23 mouse cellular contexts compared by ENCODE assay signal in the genomic region with DNA sequence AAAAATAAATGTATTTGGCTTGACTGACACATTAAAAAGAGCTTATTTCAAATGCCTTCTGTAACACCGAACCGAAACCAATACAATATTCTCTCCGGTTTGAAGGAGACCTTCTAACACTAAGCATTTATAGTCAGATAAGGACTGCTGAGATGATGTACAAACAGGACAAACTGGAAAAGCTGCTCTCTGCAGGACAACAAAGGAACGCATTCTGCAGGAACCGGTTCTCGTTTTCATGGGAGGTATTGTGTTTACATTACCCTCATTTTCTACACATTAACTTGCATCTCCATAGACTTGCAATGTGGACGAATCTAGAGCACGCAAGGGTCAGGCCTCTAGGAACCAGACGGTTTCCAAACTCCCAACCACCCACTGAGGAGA. TPM values are rescaled to one million over a fixed set of nuclear protein-coding genes. Genes with fewer than 3 reads are reported as not detected.
DNase-seq lines count a peak whose midpoint lies in the region; ATAC-seq lines count a peak whose summit lies in the region.
"Had no signal": no experiment of that assay in that cellular context is flagged by ENCODE, and none has a peak within 500 bp of the region (broad histone marks: within the 10 kb centered on the region; RNA-seq: fewer than 3 reads in every experiment).

No protein-coding gene starts in this region.

- no peaks in the 10 kb centered on the region for H3K36me3 ChIP-seq in embryonic facial prominence, embryonic 13.5 days
- H3K36me3 ChIP-seq in embryonic facial prominence, embryonic 10.5 days (replicated peaks): no peaks in the 10 kb centered on the region
- no peaks in the 10 kb centered on the region for H3K36me3 ChIP-seq in lung, embryonic 15.5 days
- no peaks in the 10 kb centered on the region for H3K36me3 ChIP-seq in intestine, embryonic 14.5 days (ENCODE audit: control insufficient read depth, insufficient read depth, low read length)
- no peaks in the 10 kb centered on the region for H3K36me3 ChIP-seq in stomach, embryonic 14.5 days (ENCODE audit: control insufficient read depth, insufficient read depth, low read length)
- H3K36me3 ChIP-seq: heart, embryonic 13.5 days; limb, embryonic 12.5 days; midbrain, embryonic 13.5 days had no signal

- H3K4me3 ChIP-seq in embryonic facial prominence, embryonic 13.5 days: no peak overlapping the region
- no peak overlapping the region for H3K4me3 ChIP-seq in embryonic facial prominence, embryonic 10.5 days
- no peak overlapping the region; the same call in 1 of the 2 replicates for H3K4me3 ChIP-seq in lung, embryonic 15.5 days
- peak overlapping the region; percentile 15; the same call in 1 of the 2 replicates for H3K4me3 ChIP-seq in intestine, embryonic 14.5 days (ENCODE audit: low read depth, low read length)
- peak overlapping the region; percentile 11; the same call in 1 of the 2 replicates for H3K4me3 ChIP-seq in stomach, embryonic 14.5 days (ENCODE audit: low read depth, low read length)
- H3K4me3 ChIP-seq: forebrain, embryonic 13.5 days; heart, embryonic 13.5 days; limb, embryonic 12.5 days; megakaryocyte, embryonic 14.5 days; midbrain, embryonic 13.5 days had no signal

- ATAC-seq in embryonic facial prominence, embryonic 13.5 days (ENCODE audit: insufficient number of reproducible peaks, insufficient read depth, low FRiP score, low TSS enrichment, low read depth): no peak
- no peak for ATAC-seq in lung, embryonic 15.5 days (ENCODE audit: borderline replicate concordance, extremely low read depth, low FRiP score, low TSS enrichment)
- peak; percentile 75 for ATAC-seq in intestine, embryonic 14.5 days (replicated peaks; ENCODE audit: low FRiP score, low TSS enrichment, low read depth)
- ATAC-seq in stomach, embryonic 14.5 days (ENCODE audit: insufficient number of reproducible peaks, insufficient read depth, low FRiP score, low read depth): peak; percentile 85
- no peak for ATAC-seq in erythroblast, adult 5-6 weeks (replicated peaks; ENCODE audit: low FRiP score, poor library complexity, severe bottlenecking)
- ATAC-seq: forebrain, embryonic 13.5 days; liver, postnatal 0 days had no signal

- no peaks in the 10 kb centered on the region for H3K27me3 ChIP-seq in embryonic facial prominence, embryonic 13.5 days
- H3K27me3 ChIP-seq in embryonic facial prominence, embryonic 10.5 days (replicated peaks; ENCODE audit: low read depth, poor library complexity, severe bottlenecking): no peaks in the 10 kb centered on the region
- no peaks in the 10 kb centered on the region for H3K27me3 ChIP-seq in lung, embryonic 15.5 days
- no peaks in the 10 kb centered on the region for H3K27me3 ChIP-seq in intestine, embryonic 14.5 days (replicated peaks; ENCODE audit: control insufficient read depth, insufficient read depth, low read length)
- H3K27me3 ChIP-seq in stomach, embryonic 14.5 days (ENCODE audit: control insufficient read depth, insufficient read depth, low read length): no peaks in the 10 kb centered on the region
- H3K27me3 ChIP-seq: forebrain, embryonic 13.5 days; heart, embryonic 13.5 days; limb, embryonic 12.5 days; midbrain, embryonic 13.5 days had no signal

- H3K4me2 ChIP-seq in embryonic facial prominence, embryonic 13.5 days: no peak overlapping the region
- 0 out of 2 replicates have a peak overlapping the region, but pooled peaks have one; percentile 23 for H3K4me2 ChIP-seq in lung, embryonic 15.5 days
- H3K4me2 ChIP-seq in intestine, embryonic 14.5 days (ENCODE audit: low read length): 0 out of 2 replicates have a peak overlapping the region, but pooled peaks have one; percentile 14
- no peak overlapping the region for H3K4me2 ChIP-seq in stomach, embryonic 14.5 days (replicated peaks; ENCODE audit: low read depth, low read length)
- H3K4me2 ChIP-seq: forebrain, embryonic 13.5 days; heart, embryonic 13.5 days; limb, embryonic 12.5 days; liver, embryonic 11.5 days; midbrain, embryonic 13.5 days had no signal

- DNase-seq in embryonic facial prominence, embryonic 10.5 days (ENCODE audit: low spot score): no peak
- no peak for DNase-seq in lung, postnatal 10 days
- no peak for DNase-seq in intestine, embryonic 14.5 days (ENCODE audit: low spot score)
- no peak for DNase-seq in adrenal gland, postnatal 25 days
- DNase-seq: cerebellum, adult 2 months; right cerebral cortex, postnatal 14 days had no signal

- peaks cover 7% of the 10 kb centered on the region; the same call in 1 of the 2 replicates for H3K4me1 ChIP-seq in embryonic facial prominence, embryonic 13.5 days
- H3K4me1 ChIP-seq in embryonic facial prominence, embryonic 10.5 days: peaks cover 5% of the 10 kb centered on the region; the same call in 1 of the 2 replicates
- 0 out of 2 replicates have a peak, but pooled peaks cover 9% of the 10 kb centered on the region for H3K4me1 ChIP-seq in lung, embryonic 15.5 days
- H3K4me1 ChIP-seq in intestine, embryonic 14.5 days (replicated peaks; ENCODE audit: control insufficient read depth, insufficient read depth, low read length): no peaks in the 10 kb centered on the region
- H3K4me1 ChIP-seq in stomach, embryonic 14.5 days (ENCODE audit: control insufficient read depth, insufficient read depth, low read length): peaks cover 4% of the 10 kb centered on the region; the same call in 1 of the 2 replicates
- H3K4me1 ChIP-seq: forebrain, embryonic 13.5 days; heart, embryonic 13.5 days; limb, embryonic 12.5 days; midbrain, embryonic 13.5 days had no signal

- H3K27ac ChIP-seq in embryonic facial prominence, embryonic 13.5 days: 0 out of 2 replicates have a peak overlapping the region, but pooled peaks have one; percentile 28
- H3K27ac ChIP-seq in embryonic facial prominence, embryonic 10.5 days (replicated peaks): no peak overlapping the region
- H3K27ac ChIP-seq in lung, embryonic 15.5 days: 0 out of 2 replicates have a peak overlapping the region, but pooled peaks have one; percentile 8
- H3K27ac ChIP-seq in intestine, embryonic 14.5 days (ENCODE audit: low read depth): peak overlapping the region; percentile 36; the same call in 1 of the 2 replicates
- peak overlapping the region; percentile 74 for H3K27ac ChIP-seq in stomach, embryonic 14.5 days (ENCODE audit: low read length)
- H3K27ac ChIP-seq: forebrain, embryonic 13.5 days; heart, embryonic 13.5 days; limb, embryonic 12.5 days; midbrain, embryonic 13.5 days had no signal

- WGBS in embryonic facial prominence, embryonic 13.5 days: 78% methylated on average over 9 of the region's 9 CpGs
- 87% methylated on average over 9 of the region's 9 CpGs for WGBS in embryonic facial prominence, embryonic 10.5 days
- WGBS in lung, embryonic 15.5 days: 56% methylated on average over 9 of the region's 9 CpGs
- 61% methylated on average over 9 of the region's 9 CpGs for WGBS in intestine, embryonic 14.5 days
- WGBS in stomach, embryonic 14.5 days: 62% methylated on average over 9 of the region's 9 CpGs

- no peaks in the 10 kb centered on the region for H3K9me3 ChIP-seq in embryonic facial prominence, embryonic 13.5 days
- no peaks in the 10 kb centered on the region for H3K9me3 ChIP-seq in embryonic facial prominence, embryonic 10.5 days
- no peaks in the 10 kb centered on the region for H3K9me3 ChIP-seq in lung, embryonic 15.5 days
- no peaks in the 10 kb centered on the region for H3K9me3 ChIP-seq in intestine, embryonic 14.5 days (ENCODE audit: control insufficient read depth, low read length)
- no peaks in the 10 kb centered on the region for H3K9me3 ChIP-seq in stomach, embryonic 14.5 days (ENCODE audit: control insufficient read depth, low read depth, low read length)
- H3K9me3 ChIP-seq: forebrain, embryonic 13.5 days; heart, embryonic 13.5 days; limb, embryonic 12.5 days; megakaryocyte, embryonic 14.5 days; midbrain, embryonic 13.5 days had no signal

- no peak overlapping the region for H3K9ac ChIP-seq in embryonic facial prominence, embryonic 13.5 days
- no peak overlapping the region for H3K9ac ChIP-seq in lung, embryonic 15.5 days
- H3K9ac ChIP-seq in intestine, embryonic 14.5 days (ENCODE audit: low read length): no peak overlapping the region
- H3K9ac ChIP-seq in stomach, embryonic 14.5 days (replicated peaks; ENCODE audit: low read depth, low read length): no peak overlapping the region
- H3K9ac ChIP-seq: forebrain, embryonic 13.5 days; heart, embryonic 13.5 days; limb, embryonic 12.5 days; liver, postnatal 0 days; midbrain, embryonic 13.5 days had no signal

RNA-seq across cellular contexts. Expression of a gene that starts 7.6 kb away (rescaled TPM):
- 1.0 and 2.3 TPM in 2 replicates for polyA plus RNA-seq in embryonic facial prominence, embryonic 13.5 days (2015; fragmentation: Nextera tagmentation; extraction: Ambion mirVana)
- polyA plus RNA-seq in embryonic facial prominence, embryonic 10.5 days (2016; fragmentation: Nextera tagmentation; extraction: Ambion mirVana): 0.47 and 0.74 TPM in 2 replicates
- polyA plus RNA-seq in lung, embryonic 15.5 days (2015; fragmentation: Nextera tagmentation; extraction: Ambion mirVana): 3.8 and 4.5 TPM in 2 replicates
- 2.9 and 3.1 TPM in 2 replicates for polyA plus RNA-seq in intestine, embryonic 14.5 days (2014; fragmentation: Nextera tagmentation; extraction: Ambion mirVana)
- polyA plus RNA-seq in stomach, embryonic 14.5 days (2014; fragmentation: Nextera tagmentation; extraction: Ambion mirVana): 12.3 and 12.9 TPM in 2 replicates
- 0.24 TPM in 1 of 2 replicates, not detected in the other for total RNA-seq in adrenal gland, postnatal 25 days (2021)
- total RNA-seq in erythroblast, adult 5-6 weeks (2015; ENCODE audit: low replicate concordance): not detected in 2 replicates
- total RNA-seq in erythroblast, adult 5-6 weeks (2017; ENCODE audit: low replicate concordance): not detected in 2 replicates
- total RNA-seq: adrenal gland, postnatal 10 days; gastrocnemius, adult 8-10 months; heart, postnatal 14 days; left cerebral cortex, postnatal 14 days had no signal
- polyA plus RNA-seq: cerebellum, adult 2 months; forebrain, embryonic 13.5 days; frontal cortex, adult 2 months; midbrain, embryonic 13.5 days; neural tube, embryonic 11.5 days had no signal

Comparison
In these comparisons a context has a peak if more than half of its experiments do, and no peak if none do; other contexts are left out.
1. ATAC-seq: peak in intestine, embryonic 14.5 days (single experiment) and stomach, embryonic 14.5 days (single experiment); none in embryonic facial prominence, embryonic 13.5 days (single experiment), lung, embryonic 15.5 days (single experiment) and erythroblast, adult 5-6 weeks (single experiment).
2. H3K4me2 ChIP-seq: peak in lung, embryonic 15.5 days (single experiment) and intestine, embryonic 14.5 days (single experiment); none in embryonic facial prominence, embryonic 13.5 days (single experiment) and stomach, embryonic 14.5 days (single experiment).
3. H3K4me3 ChIP-seq: peak in intestine, embryonic 14.5 days (single experiment) and stomach, embryonic 14.5 days (single experiment); none in embryonic facial prominence, embryonic 13.5 days (single experiment), embryonic facial prominence, embryonic 10.5 days (single experiment) and lung, embryonic 15.5 days (single experiment).